Mouse (Mus musculus) natural killer cell, adult 2 months (primary cell): ENCODE data around the gene Fars2.

Experiments used
- DNase-seq, 2 experiments: peaks; one replicate each; pipeline ENCODE4 v3.0.0; 2022; ENCODE audit warnings: low spot score in 2 of 2

Fars2 gene

DNA sequence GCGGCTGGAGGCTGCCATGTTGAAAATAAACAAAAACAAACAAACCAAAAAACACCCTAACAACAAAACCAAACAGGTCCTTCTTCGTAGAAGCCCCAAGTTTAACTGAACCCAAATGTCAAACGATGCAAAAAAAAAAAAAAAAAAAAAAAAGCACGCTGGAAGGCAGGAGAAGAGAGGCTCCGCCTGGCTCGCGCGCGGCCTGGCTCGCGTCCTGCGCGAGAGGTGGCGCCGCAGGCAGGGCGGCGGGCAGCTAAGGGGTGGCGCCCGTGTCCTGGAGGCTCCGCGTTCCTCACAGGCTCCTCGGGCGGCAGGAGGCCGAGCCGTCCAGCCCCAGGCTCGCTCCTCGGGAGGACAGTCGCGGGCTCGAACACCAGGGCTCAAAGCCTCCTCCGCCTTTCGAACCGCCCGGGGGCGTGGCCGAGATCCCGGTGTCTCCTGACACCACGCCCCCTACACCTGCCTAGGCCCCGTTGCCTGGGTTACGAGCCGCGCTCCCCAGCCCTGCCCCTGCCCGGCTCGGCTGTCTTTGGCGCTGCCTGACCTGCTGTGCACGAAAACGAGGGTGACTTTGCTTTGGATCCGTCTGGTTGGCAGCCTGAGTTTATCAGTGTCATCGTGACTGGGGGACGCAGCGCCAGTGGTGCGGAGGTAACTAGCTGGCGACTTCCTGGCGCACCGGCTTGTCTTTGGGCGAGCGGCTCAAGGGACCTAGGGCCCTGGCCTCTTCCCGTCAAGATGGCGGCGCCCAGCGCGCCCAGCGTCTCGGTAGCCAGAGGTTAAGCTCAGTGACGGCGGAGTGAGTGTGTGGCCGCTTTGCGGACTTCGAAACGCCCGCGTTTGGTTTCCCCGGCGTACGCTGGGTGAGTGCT lies at the start of gene Fars2, which contains the start of gene Lyrm4:
Fars2 (plus strand) TSS at position 270 of the 872 bp plus-strand sequence.
Lyrm4 (minus strand) TSS at position 384 of the 872 bp plus-strand sequence.
- DNase-seq, result peak; percentile 96 to 97

DNA sequence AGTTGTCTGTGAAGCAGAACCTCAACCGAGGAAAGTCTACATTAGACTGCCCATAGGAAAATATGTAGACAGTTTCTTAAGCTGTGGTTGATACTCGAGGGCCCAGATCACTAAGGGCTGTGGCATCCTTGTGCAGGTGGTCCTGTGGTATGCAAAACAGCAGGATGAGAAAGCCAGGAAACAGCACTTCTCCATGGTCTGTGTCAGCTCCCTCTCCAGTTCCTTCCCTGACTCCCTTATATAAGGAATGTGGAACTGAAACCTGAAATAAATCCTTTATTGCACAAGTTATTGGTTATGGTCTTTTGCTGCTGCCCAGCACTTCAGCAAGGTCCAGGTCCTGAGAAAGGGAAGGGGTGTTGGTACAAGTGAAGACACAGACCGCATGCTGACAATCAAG lies 42.7 kb upstream of the Fars2 start:
- DNase-seq, result no peak

DNA sequence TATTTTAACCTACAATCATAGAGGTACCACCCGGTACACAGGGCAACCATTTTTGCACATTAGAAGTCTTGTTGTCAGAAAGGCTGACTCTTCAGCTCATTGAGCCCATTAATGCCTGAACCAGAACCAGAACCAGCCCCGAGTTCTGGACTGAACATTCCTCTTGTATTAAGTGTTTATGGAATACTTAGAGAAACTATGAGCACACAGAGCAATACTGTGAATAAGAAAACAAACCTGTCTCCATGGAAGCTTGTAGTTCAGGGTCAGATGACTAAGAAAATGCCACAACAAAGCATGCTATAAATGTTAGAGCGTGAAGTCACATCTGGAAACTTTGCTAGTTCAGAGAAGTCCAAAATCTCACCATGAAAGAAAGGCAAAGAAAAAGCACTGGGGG lies 35.6 kb upstream of the Fars2 start:
- DNase-seq, result no peak

DNA sequence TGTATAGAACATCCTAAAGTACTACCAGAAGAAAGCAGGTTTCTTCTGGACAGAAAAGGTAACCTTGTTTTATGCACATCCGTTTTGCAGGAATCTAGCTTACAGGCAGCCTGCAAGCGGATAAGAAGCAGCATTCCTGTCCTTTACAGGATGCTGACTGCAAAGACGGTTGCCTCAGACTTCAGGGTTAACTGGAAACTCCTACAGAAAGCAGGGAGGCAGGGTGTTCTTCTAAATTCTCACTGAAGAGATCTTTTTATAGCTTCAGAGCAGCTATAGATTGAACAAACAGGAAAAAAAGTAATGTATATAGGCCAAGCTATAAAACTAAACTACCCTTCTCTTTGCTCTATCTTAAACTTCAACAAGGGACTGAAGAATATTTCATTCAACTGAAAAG lies 32.5 kb upstream of the Fars2 start:
- DNase-seq, result no peak

DNA sequence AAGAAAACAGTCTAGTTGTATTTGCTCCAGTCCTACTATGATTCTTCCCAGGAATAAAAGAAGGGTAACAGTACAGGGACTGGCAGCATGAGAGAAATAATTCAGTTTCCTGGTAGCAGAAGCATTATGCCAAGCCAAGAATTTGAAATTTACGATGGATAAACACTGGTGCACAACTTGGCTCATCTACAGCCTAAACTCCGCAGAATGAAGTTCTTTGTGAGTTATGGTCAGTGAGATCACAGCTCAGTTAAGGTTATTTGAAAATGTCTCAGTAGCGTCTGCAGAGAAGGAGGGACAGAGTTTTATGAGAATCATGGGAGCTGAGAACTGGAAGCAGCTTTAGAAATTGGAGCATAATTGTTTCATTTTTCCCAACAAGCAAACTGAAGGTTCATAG lies 31.2 kb upstream of the Fars2 start:
- no peak for DNase-seq

DNA sequence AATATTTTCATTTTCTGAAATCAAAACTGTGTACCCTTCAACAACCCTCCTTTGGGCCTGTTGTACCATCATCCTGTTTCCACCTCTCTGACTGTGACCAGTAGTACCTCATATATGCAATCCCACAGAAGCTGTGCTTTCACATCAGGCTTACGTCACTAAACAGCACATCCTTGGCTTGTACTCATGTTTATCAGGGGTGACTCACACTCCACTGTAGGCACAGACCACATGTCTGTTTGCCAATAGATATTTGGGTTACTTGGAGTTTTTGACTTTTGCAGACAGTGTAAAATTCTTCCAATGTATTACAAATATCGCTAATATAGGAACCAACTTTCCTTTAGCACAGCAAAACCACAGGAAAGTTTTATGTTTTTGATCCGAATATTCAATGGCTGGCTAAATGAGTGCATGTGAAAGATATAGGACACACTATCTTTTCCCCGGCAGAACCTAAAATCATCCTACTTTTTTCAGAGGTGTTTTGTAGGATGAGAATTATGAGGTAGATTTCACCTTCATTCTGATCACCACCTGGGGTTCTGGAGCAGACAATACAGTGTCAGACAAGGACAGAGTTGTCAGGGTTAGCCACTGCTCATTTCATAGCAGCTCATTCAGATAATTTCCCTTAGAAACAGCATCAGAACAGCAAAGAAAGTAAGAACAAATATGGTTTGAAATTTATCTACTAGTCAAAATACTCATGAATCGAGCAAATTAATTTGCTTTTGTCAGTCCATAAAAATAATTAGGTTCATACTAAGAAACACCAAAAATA lies 30.4 kb upstream of the Fars2 start:
- DNase-seq, result no peak

DNA sequence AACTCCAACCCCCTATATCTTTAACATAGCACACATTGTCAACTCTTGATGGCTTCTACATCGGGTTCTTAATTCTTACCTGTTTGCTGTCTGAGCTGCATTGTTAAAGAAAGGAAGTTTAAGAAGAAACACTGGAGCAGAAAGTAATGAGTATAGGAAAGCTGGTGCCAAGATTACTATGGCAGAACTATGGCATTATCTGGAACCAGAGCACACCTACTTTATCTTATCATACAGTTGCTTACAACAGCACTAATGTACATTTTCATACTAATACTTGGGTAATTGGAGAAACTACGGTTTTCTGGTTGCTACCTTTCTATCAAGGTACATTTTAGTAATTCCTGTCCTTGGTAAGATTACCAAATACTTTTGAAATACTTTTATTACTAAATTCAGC lies 29.8 kb upstream of the Fars2 start:
- no peak for DNase-seq

DNA sequence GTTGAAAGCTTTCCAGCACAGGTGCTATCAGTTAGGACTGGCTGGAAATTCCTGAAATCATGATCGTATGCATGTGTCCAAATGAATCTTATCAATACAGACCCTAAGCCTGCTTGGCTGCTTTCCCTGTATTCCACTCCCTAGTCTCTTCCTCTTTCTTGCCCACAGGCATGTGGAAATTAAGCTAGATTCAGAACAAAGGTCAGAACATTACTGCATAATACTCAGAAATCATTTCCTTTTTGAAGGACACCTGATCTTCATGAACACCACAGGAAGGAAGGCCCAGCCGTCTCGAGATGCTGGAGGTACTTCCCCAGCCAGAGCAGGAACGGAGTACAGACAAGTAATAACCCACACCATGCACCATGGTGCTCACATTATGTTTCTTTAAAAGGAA lies 29.0 kb upstream of the Fars2 start:
- DNase-seq, result peak; percentile 5 to 18

DNA sequence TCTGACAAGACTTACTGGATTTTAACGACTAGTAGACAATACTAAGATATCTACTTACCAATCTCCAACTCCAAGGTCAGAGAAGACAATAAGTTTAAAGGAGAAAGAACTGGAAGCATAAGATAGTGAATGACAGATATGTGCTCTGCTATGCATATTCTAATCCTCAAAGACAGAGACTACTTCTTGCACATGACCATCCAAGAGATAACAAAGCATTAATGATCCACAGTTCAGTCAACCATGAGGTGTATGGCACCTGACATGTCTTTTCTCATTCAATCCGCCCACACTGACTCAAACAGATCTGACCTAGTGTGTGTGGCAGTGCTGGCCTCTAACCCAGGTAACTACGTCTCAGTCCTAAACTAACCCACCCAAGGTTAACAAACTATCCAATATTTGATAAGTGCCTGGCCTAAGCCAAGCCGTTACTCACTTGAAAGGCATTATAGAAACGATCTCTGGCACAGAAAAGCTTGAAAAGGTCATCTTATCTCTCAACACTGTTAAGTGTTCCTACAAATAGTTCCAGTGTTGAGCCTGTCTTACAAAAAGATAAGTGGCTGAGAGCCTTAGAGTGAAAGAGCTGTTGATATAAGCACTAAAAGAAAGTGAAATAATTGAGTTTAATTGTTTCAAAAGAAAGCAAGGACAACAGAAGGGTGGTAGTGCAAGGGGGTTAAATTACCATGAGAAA lies 20.4 kb upstream of the Fars2 start:
- no peak for DNase-seq

DNA sequence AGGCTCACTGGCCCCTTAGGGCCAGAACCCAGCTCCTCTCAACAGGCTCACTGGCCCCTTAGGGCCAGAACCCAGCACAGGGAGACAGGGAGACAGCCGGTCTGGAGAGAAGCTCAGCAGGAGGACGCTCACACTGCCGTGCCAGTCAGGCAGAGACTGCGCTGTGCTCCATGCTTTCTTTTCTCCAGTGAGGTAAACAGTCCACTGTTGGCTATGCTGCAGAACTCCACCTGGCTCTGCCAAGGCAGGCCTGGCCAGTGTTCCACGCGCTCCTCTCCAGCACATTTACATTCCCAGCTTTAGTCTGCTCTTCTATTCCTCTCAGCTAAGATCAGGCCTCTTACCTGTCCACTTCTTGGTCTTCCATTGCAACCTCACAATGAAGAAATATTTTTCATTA lies 11.6 kb upstream of the Fars2 start:
- DNase-seq, result no peak

DNA sequence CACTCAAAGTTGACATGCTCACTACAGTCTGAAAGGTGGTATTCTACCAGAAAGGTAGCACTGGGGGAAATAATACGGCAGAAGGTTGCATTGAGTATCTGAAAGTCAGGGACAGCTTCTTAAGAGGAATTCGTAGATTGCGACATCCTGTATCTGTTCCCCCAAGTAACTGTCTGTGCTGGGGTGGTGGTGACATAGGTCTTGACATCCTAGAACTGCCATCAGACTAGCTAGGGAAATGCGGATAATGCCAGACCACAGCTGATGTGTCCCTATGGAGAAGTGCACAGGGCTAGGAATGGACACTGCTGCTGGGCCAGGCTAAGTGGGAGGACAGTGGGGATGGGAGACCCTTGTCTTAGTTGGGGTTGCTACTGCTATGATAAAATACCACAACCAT lies 8.7 kb upstream of the Fars2 start:
- no peak for DNase-seq

DNA sequence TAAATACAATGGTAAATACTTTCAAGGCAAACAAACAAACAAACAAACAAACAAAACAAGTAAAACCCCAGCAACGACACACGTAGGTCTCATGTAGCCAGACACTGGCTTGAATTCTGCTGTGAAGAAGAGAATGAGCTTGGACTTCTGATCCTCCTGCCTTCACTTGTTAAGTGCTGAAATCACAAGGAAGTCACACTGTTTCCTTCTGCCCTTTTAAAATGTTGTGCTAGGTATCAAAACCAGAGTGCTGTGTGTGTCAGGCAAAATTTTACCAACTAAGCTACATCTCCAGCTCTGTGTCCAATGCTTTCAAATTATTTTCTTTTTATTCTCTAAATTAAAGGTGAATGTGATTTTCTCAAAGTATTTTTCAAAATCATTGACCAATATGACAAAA lies 5.9 kb upstream of the Fars2 start:
- DNase-seq, result no peak

DNA sequence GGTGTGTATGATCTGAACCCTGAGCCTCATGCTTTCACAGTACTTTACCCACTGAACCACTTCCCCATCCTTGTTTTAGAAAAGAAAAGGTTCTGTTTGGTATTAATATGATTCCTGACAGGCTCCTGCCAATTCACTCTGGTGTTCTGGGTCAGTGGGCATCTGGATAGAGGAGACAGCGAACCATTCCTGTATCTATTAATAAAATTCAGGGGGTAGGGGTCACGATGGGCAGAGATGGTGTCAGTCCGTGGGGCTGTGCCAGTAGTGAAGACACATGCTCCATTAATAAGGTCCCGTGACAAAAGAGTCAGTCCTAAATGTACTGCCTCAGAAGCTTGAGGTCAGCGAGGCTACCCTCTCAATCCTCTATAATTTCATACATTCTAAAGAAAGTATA lies 4.0 kb upstream of the Fars2 start:
- no peak for DNase-seq

DNA sequence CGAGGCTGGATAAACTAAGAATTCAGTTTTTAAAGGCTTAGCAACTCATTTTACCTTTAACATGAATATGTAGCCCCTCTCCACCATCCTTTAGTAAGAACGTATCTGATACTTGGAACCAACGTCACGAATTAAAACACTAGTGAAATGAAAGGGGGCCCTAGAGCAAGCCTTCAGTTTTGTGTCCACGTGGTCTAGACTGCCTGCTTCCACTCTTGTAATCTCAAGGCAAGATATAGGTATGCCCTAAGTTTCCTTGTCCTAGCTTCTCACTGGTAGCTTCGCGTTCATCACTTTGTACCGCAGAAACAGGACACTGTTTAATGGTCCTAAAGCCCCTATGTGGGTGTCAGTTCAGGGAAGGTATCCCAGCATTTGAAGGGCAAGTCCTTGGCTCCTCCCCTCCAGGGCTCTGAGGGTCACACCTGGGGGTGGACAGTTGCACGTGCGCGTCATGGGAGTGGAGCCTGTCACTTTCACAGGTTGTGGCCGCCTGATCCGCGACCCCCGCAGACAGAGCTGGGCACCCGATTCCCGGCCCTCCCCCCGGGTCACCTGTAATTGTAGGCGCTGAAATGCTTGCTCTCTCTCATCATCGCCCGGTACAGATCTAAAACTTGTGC lies 581 bp upstream of the Fars2 start:
- peak; percentile 23 to 28 for DNase-seq

DNA sequence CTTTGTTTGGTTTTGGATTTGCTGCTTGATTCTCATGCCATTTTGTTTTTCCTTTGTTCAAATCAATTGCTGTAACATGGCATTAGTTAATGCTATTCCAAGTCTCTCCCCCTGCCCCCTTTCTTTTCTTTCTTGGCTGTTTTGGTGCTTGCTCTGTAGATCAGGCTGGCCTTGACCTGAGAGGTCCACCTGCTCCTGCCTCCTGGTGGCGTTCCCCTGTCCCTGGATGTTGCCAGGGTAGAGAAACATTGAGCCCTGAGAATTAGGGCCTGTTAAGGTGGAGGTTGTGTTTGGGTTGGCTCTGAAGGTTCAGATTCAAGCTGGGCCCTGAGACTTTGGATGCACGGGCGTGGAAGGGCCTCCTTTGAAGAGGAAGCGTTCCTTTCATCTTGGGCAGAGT lies 2.5 kb downstream of the Fars2 start:
- no peak for DNase-seq

DNA sequence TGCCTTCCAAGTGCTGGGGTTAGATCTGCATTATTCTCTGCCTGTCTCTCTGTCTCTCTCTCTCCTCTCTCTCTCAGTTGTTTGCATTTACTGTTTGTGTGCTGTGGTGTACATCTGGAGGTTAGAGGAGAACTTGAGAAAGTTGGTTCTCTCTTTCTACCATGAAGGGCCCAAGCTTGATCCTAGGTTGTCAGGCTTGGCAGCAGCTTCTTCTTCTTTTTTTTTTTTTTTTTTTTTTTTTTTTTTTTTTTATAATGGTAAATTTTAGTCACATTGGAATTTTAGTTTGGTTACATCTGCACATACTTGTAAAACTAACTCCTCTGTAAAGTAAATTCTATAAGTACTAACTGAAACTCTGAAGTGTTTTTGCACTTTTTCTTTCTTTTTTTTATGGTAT lies 3.4 kb downstream of the Fars2 start:
- DNase-seq, result no peak

DNA sequence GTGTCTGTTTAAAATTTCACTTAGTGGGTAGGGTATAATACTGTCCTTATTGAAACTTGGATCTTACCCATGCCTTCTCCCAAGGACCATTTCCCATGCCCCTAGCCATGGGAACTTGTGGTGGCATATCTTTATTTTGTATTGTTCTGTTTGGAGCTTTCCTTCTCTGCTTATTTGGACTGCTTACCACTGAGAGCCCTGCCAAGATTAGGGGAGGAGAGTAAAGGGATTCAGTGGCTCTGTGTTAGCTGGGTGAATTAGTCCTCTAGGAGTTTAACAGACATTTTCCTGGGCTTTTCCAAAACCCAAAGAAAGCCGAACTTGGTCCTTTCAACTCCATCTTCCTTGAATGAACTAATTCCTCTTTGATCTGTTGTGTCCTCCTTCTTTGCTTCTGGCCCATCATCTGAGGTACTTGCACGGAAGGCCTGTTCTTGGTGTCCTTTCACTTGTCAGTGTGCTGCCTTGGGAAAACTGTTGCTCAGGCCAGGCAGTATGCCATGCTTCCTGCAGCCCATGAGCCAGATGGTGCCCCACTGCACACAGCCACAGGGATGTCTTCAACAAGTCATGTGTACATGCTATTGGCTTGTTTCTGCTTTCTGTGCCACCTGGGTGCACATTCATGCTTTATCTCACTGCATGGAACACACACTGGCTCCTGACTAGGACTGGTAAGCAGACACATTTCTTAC lies 12.3 kb downstream of the Fars2 start:
- no peak for DNase-seq

DNA sequence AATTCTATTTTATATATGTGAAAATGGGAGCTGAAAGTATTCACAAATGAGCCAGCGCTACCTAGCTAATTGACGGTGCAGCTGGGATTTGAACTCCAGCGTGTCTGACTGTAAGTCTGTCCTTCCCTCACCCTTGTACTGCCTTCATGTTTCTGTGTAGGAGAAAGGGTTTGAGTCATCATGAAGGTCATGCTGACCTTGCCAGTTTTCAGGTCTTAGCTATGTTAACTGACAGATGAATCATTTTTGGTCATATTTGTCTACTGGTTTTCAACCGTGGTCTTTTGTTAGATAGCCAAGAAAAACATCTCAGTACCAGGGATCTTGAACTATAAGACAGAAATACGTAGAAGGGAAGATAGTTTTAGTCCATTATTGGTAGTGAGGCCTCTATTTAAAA lies 14.2 kb downstream of the Fars2 start:
- no peak for DNase-seq

DNA sequence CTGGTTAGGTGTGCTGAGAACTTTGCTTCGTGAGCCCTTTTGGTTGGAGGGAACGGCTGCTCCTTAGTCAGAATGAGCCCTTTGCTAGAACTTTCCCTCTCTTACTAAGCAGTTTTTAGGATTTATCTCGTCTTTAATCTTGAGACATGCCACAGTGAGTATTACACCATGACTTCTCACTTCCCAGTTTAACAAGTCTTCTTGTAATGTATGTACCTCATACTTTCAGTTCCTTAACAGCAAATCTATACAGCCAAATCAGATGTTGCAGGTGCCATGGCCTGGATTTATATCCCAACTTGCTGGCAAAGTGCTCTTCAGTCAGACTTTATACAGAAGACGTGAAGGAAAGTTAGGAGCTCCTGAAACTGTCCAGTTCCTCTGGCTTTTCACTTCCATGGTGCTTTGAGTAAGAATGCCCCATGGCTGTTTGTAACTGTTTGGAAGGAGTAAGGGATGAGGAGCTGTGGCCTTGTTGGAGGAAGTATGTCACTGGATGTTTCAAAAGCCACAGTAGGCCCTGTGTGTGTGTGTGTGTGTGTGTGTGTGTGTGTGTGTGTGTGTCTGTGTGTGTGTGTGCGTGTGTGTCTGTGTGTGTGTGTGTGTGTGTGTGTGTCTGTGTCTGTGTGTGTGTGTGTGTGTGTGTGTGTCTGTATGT lies 14.9 kb downstream of the Fars2 start:
- peak in 1 of 2 experiments; percentile 15 for DNase-seq

DNA sequence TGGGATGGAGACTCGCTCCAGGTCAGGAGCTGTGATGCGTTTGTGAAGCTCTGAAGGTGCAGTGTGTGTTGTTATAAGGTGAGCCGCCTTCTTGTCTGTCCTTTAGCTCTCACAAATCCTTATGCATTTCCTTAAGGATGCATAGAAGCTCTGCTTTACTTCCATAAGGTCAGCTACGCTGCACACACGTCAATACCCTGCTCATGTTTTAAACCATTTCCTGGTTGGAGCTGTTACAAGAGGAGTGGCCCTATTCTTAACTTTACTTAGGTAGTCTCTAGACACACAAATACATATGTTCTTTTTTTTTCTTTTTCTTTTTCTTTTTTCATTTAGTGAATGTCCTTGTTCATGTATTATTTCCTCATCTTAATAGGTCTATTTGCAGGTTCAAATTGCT lies 22.5 kb downstream of the Fars2 start:
- DNase-seq, result no peak
